Mouse (Mus musculus): ENCODE measurements around the gene Vcpkmt. TPM values are rescaled to one million over a fixed set of nuclear protein-coding genes. Genes with fewer than 3 reads are reported as not detected.

Gene Vcpkmt
- polyA plus RNA-seq, 1 experiment: 16.2 TPM

DNA sequence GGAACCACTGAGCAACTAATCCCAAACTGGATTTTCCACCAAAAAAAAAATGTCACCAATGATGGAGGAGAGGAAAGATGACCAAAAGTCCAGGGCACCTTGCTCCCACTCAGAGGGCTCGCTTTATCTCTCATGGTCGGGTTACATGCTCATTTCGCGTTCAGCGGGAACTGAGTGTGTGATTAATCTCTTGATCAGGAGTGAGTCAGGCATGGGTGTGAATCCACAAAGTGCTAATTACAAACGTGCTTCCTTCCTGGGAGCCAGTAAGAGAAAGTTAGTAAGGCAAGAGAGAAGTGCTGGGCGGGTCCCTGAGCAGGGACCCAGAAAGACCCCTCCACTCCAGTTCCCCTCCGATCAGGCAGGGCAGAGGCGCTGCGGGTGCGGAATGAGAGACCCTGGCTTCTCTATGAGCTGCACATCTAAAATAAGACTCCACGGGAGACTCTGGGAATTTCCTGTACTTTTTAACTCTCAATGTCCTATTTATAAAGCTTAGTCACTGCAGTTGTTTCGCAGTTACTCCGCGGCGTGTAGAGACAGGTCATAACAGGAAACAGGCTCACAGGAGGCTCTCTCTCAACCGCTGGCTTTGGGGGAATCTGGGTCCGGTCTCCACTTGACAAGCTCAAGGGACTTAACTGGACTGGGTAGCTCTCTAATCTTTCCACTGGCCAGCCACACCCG lies 45.0 kb downstream of the Vcpkmt start:
- TF ChIP-seq CTCF (IDR thresholded peaks at IDR 0.05; ENCODE audit: borderline replicate concordance, extremely low read depth, insufficient read depth, insufficient read length) (no peak), POLR2A (IDR thresholded peaks at IDR 0.05; ENCODE audit: borderline replicate concordance, extremely low read depth, insufficient read depth, insufficient read length, poor library complexity, severe bottlenecking) (no peak)
- peak; percentile 44 for DNase-seq (ENCODE audit: low read depth)

DNA sequence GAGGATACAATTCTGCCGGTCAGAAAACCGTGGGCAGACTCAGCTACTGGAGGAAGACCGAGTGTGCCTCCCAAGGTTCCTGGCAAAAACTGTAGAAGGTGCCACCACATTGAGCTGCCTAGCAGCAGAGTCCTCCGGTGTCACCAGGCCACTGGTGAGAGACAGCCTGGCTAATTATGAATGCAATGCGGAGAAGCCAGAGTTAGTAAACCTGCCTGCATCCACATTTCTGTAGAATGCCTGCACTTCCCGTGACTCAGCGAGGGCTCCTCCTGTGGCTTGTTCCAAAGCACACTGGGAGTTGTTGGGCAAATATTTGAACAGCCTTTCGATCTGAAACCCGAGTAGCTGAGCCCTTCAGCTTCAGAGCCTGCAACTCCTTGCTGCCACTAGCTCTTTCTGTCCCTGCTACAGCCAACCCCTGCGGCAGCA lies 45.6 kb downstream of the Vcpkmt start:
- DNase-seq (ENCODE audit: low read depth): peak; percentile 46
- no peak for TF ChIP-seq CTCF (IDR thresholded peaks at IDR 0.05; ENCODE audit: borderline replicate concordance, extremely low read depth, insufficient read depth, insufficient read length)
- no peak for TF ChIP-seq POLR2A (IDR thresholded peaks at IDR 0.05; ENCODE audit: borderline replicate concordance, extremely low read depth, insufficient read depth, insufficient read length, poor library complexity, severe bottlenecking)

DNA sequence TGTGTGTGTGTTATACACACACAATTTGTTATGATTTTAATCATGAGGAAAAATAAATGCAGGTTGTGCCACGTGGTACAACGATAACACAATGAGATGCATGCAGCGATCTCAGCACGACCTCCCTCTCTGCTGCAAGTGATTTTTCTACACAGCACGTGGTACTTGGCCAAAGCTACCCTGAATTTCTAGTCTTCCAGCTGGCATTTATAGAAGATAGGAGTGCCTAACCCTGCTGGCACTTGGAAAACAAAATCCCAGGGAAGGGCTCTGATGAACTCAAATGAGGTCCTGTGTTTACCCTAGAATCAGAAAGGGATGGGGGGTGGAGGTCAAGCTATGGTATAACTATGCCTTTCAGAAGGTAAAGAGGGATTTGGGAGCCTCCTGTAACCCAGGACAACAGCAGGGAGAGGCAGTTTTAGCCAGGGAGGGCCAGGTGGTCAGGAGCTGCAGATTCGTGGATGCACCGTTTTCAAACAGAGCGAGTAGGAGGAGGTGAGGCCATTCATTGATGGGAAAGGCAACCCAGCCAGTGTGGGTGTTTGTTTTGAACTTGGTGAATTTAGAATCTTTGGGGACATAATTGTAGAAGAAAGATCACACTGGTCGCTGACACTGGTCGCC lies 46.1 kb downstream of the Vcpkmt start:
- DNase-seq (ENCODE audit: low read depth): no peak
- TF ChIP-seq POLR2A (IDR thresholded peaks at IDR 0.05; ENCODE audit: borderline replicate concordance, extremely low read depth, insufficient read depth, insufficient read length, poor library complexity, severe bottlenecking) (no peak), CTCF (IDR thresholded peaks at IDR 0.05; ENCODE audit: borderline replicate concordance, extremely low read depth, insufficient read depth, insufficient read length) (no peak)

DNA sequence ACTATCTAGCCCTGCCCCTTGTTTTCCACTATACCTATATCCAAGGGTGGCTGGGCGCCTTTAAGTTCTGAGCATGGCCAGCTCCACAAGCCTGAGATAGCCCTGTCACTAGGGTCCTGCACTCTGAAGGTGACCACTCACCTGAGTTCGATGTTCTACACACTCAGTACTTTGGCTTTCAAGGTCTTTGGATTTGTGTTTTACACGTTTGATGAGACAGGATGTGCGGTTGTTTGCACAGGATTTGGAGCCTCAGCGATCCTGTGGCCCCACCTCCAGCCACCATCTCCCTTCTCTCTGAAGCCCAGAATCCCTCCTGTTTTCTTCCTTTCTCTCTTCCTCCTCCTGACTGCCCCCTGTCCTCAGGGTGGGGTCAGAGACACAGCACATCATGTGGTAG lies 49.6 kb downstream of the Vcpkmt start:
- TF ChIP-seq POLR2A (IDR thresholded peaks at IDR 0.05; ENCODE audit: borderline replicate concordance, extremely low read depth, insufficient read depth, insufficient read length, poor library complexity, severe bottlenecking) (no peak), CTCF (IDR thresholded peaks at IDR 0.05; ENCODE audit: borderline replicate concordance, extremely low read depth, insufficient read depth, insufficient read length) (no peak)
- no peak for DNase-seq (ENCODE audit: low read depth)

DNA sequence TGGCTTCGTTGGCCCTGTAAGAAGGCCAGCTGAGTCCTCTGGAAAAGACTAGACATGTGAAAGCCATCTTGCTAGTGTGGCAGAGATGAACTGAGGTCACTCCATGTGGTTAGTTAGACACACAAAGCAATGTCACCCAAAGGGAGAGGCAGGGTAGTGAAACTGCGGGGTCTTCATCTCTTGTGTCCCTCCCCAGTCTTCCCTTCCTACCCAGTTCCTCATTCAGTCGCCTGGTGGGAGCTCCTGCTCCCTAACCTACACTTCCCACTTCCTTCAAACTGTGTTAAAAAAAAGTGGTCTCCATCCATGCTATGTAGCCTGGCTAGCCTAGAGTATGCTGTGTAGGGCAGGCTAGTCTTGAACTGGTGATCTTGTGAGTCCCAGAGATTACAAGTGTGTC lies 50.3 kb downstream of the Vcpkmt start:
- TF ChIP-seq CTCF (IDR thresholded peaks at IDR 0.05; ENCODE audit: borderline replicate concordance, extremely low read depth, insufficient read depth, insufficient read length): no peak
- TF ChIP-seq POLR2A (IDR thresholded peaks at IDR 0.05; ENCODE audit: borderline replicate concordance, extremely low read depth, insufficient read depth, insufficient read length, poor library complexity, severe bottlenecking): no peak
- DNase-seq (ENCODE audit: low read depth): no peak

DNA sequence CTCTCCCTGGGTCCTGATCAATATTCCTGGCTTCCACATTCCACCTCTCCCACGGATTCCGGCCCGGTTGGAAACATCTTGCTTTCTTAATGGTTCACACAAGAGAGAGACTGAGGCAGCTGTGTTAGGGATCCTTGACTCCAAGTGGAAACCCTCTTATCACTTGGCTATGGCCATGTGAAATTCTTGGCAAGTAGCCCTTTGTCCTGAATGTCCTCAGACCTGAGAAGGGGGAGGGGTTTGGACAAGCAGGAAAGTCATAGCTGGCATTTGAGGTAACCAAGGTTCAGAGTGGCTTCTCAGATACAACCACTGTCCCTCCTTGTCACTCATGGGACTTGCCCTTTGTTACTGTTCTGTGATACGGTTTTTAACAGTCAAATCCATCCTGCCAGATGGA lies 50.7 kb downstream of the Vcpkmt start:
- no peak for TF ChIP-seq POLR2A (IDR thresholded peaks at IDR 0.05; ENCODE audit: borderline replicate concordance, extremely low read depth, insufficient read depth, insufficient read length, poor library complexity, severe bottlenecking)
- no peak for TF ChIP-seq CTCF (IDR thresholded peaks at IDR 0.05; ENCODE audit: borderline replicate concordance, extremely low read depth, insufficient read depth, insufficient read length)
- DNase-seq (ENCODE audit: low read depth): no peak

DNA sequence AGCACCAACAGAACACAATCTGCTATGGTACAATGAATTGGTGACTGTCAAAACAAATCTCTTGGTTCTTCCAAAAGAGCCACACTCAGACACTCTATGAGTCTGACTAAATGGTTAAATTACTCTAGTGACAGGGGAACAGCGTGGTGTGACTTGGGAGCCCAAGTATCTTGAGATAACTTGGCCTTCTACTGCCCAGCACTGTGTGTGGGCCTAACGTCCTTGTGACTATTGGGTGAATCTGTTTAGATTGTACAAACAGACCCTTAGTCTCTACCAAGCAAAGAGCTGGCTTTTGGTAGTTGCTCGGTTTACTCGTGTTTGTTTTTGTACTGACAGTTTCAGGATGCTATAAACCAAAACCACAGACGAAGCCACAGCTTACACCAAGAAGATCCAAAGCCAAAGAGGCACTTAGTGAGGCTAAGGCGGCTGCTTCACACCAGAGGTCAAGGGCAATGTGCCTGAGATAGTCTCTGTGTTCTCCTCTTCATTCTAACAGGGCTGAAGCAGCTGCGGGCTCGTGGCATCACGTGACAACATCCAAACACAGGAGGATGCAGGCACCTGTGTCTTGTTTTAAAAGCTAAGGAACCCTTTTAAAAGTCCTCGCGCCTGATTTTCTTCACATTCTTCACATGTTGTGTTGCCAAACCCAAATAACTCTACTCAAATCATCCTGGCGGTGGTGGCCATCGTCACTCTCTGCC lies 53.0 kb downstream of the Vcpkmt start:
- no peak for DNase-seq (ENCODE audit: low read depth)
- TF ChIP-seq POLR2A (IDR thresholded peaks at IDR 0.05; ENCODE audit: borderline replicate concordance, extremely low read depth, insufficient read depth, insufficient read length, poor library complexity, severe bottlenecking) (no peak), CTCF (IDR thresholded peaks at IDR 0.05; ENCODE audit: borderline replicate concordance, extremely low read depth, insufficient read depth, insufficient read length) (no peak)

DNA sequence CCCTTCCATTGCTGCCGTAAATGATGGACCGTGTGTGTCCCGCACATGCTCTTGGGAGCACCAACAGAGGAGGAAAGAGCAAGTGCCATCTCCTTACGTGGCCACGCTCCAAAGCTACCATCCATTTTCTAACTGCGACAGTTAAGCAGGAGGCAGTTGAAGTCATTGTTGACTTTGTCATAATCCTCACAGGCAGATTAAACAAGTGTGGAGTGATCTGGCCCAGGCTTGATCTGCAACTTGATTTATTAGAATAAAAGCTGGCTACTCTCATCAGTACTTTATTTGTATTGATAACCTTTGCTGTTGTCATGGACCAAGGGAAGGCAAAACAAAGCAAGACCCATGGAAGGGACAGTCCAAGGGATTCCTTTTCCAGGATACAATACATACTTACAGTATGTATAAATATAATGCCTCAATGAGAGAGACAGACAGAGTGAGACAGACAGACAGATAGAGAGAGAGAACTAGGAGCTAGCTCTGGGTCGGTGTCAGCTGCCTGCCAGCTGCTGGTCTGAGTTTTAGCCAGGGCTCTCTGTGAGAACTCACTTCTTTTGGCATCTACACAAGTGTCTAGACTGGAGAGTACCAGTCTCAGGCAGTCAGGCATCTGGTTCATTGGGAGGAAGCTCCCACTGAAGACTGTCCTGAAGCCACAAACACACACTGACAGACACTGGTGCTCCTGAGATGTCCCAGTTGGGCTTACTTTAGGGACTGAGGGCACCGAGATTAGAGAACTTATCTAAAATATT lies 54.4 kb downstream of the Vcpkmt start:
- TF ChIP-seq POLR2A (IDR thresholded peaks at IDR 0.05; ENCODE audit: borderline replicate concordance, extremely low read depth, insufficient read depth, insufficient read length, poor library complexity, severe bottlenecking): no peak
- DNase-seq (ENCODE audit: low read depth): no peak

Other genes starting within 250 kb of the Vcpkmt start
- gene Nemf, start 225.9 kb downstream of the Vcpkmt start, polyA plus RNA-seq (2012; rRNA removed): 31.3 and 35.9 TPM in 2 replicates
- 67.8 and 72.2 TPM in 2 replicates for gene Arf6, start 210.9 kb downstream of the Vcpkmt start, polyA plus RNA-seq (2012; rRNA removed)
- gene Gm9887, start 210.6 kb downstream of the Vcpkmt start, polyA plus RNA-seq (2012; rRNA removed): 0.36 and 0.39 TPM in 2 replicates
- gene Sos2, start 98.8 kb upstream of the Vcpkmt start, polyA plus RNA-seq (2012; rRNA removed): 36.0 and 41.8 TPM in 2 replicates
- 9.2 and 9.9 TPM in 2 replicates for gene L2hgdh, start 141.8 kb upstream of the Vcpkmt start, polyA plus RNA-seq (2012; rRNA removed)
- gene Atp5s, start 141.9 kb upstream of the Vcpkmt start, polyA plus RNA-seq (2012; rRNA removed): 17.4 and 26.6 TPM in 2 replicates
- 2.2 and 3.4 TPM in 2 replicates for gene Cdkl1, start 208.2 kb upstream of the Vcpkmt start, polyA plus RNA-seq (2012; rRNA removed)